Mouse (Mus musculus): ENCODE measurements around the gene Ppard. TPM values are rescaled to one million over a fixed set of nuclear protein-coding genes. Genes with fewer than 3 reads are reported as not detected.

Ppard gene
- polyA plus RNA-seq, 1 experiment from 2014 or later = 2.2 TPM

GRCm38 (mm10) chr17:28230486-28230885 lies 2.0 kb upstream of the Ppard start:
- Histone ChIP-seq H3K27ac (no peak overlapping the region), H3K36me3 (no peaks in the 10 kb centered on the region), H3K27me3 (replicated peaks) (peaks cover 3% of the 10 kb centered on the region; the same call in 1 of the 2 replicates), H3K4me2 (replicated peaks) (no peak overlapping the region), H3K4me3 (no peak overlapping the region), H3K9ac (no peak overlapping the region), H3K4me1 (peaks cover 16% of the 10 kb centered on the region), H3K9me3 (no peaks in the 10 kb centered on the region)
- ATAC-seq (ENCODE audit: low FRiP score, low read depth) = no peak
- 89% methylated on average over 6 of the region's 6 CpGs for WGBS

- H3K27ac ChIP-seq = no peak overlapping the region
- ATAC-seq (ENCODE audit: low FRiP score, low read depth) = no peak
- no peak overlapping the region for H3K9ac ChIP-seq
- no peaks in the 10 kb centered on the region for H3K9me3 ChIP-seq
- H3K27me3 ChIP-seq (replicated peaks) = peaks cover 3% of the 10 kb centered on the region; the same call in 1 of the 2 replicates
- no peak overlapping the region for H3K4me3 ChIP-seq
- H3K36me3 ChIP-seq = no peaks in the 10 kb centered on the region
- H3K4me1 ChIP-seq = peaks cover 9% of the 10 kb centered on the region
- no peak overlapping the region for H3K4me2 ChIP-seq (replicated peaks)
- 85% methylated on average over 18 of the region's 18 CpGs for WGBS
Observed at GRCm38 (mm10) chr17:28231026-28231736, 1.3 kb upstream of the Ppard start.

GRCm38 (mm10) chr17:28233091-28233731 lies 711 bp downstream of the Ppard start:
- Histone ChIP-seq H3K9me3 (no peaks in the 10 kb centered on the region), H3K36me3 (no peaks in the 10 kb centered on the region), H3K4me3 (peak overlapping the region; percentile 77), H3K27ac (no peak overlapping the region), H3K9ac (peak overlapping the region; percentile 76), H3K4me2 (replicated peaks) (peak overlapping the region; percentile 88), H3K4me1 (peaks cover 8% of the 10 kb centered on the region), H3K27me3 (replicated peaks) (peaks cover 3% of the 10 kb centered on the region; the same call in 1 of the 2 replicates)
- no peak; the same call in 1 of the 2 replicates for ATAC-seq (ENCODE audit: low FRiP score, low read depth)
- 4% methylated on average over 17 of the region's 17 CpGs for WGBS

- ATAC-seq (ENCODE audit: low FRiP score, low read depth) = no peak
- H3K4me1 ChIP-seq = peaks cover 8% of the 10 kb centered on the region
- no peak overlapping the region for H3K9ac ChIP-seq
- H3K27me3 ChIP-seq (replicated peaks) = no peaks in the 10 kb centered on the region; the same call in 1 of the 2 replicates
- H3K36me3 ChIP-seq = no peaks in the 10 kb centered on the region
- no peak overlapping the region for H3K27ac ChIP-seq
- H3K4me2 ChIP-seq (replicated peaks) = peak overlapping the region; percentile 10; the same call in 1 of the 2 replicates
- no peaks in the 10 kb centered on the region for H3K9me3 ChIP-seq
- no peak overlapping the region for H3K4me3 ChIP-seq
- WGBS = 86% methylated on average over 5 of the region's 5 CpGs
Observed at GRCm38 (mm10) chr17:28234641-28235040, 2.1 kb downstream of the Ppard start.

GRCm38 (mm10) chr17:28235982-28236635 lies 3.6 kb downstream of the Ppard start:
- no peak overlapping the region for H3K9ac ChIP-seq
- H3K36me3 ChIP-seq = no peaks in the 10 kb centered on the region; the same call in 1 of the 2 replicates
- no peak overlapping the region for H3K4me3 ChIP-seq
- ATAC-seq (ENCODE audit: low FRiP score, low read depth) = no peak
- WGBS = 86% methylated on average over 7 of the region's 7 CpGs
- H3K4me2 ChIP-seq (replicated peaks) = no peak overlapping the region
- no peaks in the 10 kb centered on the region for H3K9me3 ChIP-seq
- H3K27me3 ChIP-seq (replicated peaks) = no peaks in the 10 kb centered on the region; the same call in 1 of the 2 replicates
- H3K27ac ChIP-seq = no peak overlapping the region
- H3K4me1 ChIP-seq = peaks cover 8% of the 10 kb centered on the region

GRCm38 (mm10) chr17:28236636-28237015 lies 4.1 kb downstream of the Ppard start:
- 88% methylated on average over 4 of the region's 4 CpGs for WGBS
- H3K4me2 ChIP-seq (replicated peaks) = no peak overlapping the region
- H3K4me3 ChIP-seq = no peak overlapping the region
- no peak for ATAC-seq (ENCODE audit: low FRiP score, low read depth)
- H3K9ac ChIP-seq = no peak overlapping the region
- no peak overlapping the region for H3K27ac ChIP-seq
- peaks cover 8% of the 10 kb centered on the region for H3K4me1 ChIP-seq
- H3K9me3 ChIP-seq = no peaks in the 10 kb centered on the region
- no peaks in the 10 kb centered on the region; the same call in 1 of the 2 replicates for H3K36me3 ChIP-seq
- H3K27me3 ChIP-seq (replicated peaks) = no peaks in the 10 kb centered on the region; the same call in 1 of the 2 replicates

GRCm38 (mm10) chr17:28237362-28237761 lies 4.9 kb downstream of the Ppard start:
- no peak for ATAC-seq (ENCODE audit: low FRiP score, low read depth)
- H3K27ac ChIP-seq = no peak overlapping the region
- H3K4me2 ChIP-seq (replicated peaks) = no peak overlapping the region
- H3K27me3 ChIP-seq (replicated peaks) = no peaks in the 10 kb centered on the region; the same call in 1 of the 2 replicates
- H3K4me3 ChIP-seq = no peak overlapping the region
- H3K9ac ChIP-seq = no peak overlapping the region
- WGBS = 54% methylated on average over 5 of the region's 5 CpGs
- peaks cover 8% of the 10 kb centered on the region for H3K4me1 ChIP-seq
- H3K9me3 ChIP-seq = no peaks in the 10 kb centered on the region
- no peaks in the 10 kb centered on the region; the same call in 1 of the 2 replicates for H3K36me3 ChIP-seq

GRCm38 (mm10) chr17:28237874-28238273 lies 5.4 kb downstream of the Ppard start:
- Histone ChIP-seq H3K4me2 (replicated peaks) (no peak overlapping the region), H3K4me1 (peaks cover 7% of the 10 kb centered on the region), H3K9ac (no peak overlapping the region), H3K9me3 (no peaks in the 10 kb centered on the region), H3K27me3 (replicated peaks) (no peaks in the 10 kb centered on the region), H3K27ac (no peak overlapping the region), H3K36me3 (no peaks in the 10 kb centered on the region; the same call in 1 of the 2 replicates), H3K4me3 (no peak overlapping the region)
- no peak for ATAC-seq (ENCODE audit: low FRiP score, low read depth)
- 74% methylated on average over 6 of the region's 6 CpGs for whole genome bisulfite sequencing

- Histone ChIP-seq H3K9me3 (no peaks in the 10 kb centered on the region), H3K4me3 (no peak overlapping the region), H3K4me1 (peaks cover 16% of the 10 kb centered on the region), H3K4me2 (replicated peaks) (no peak overlapping the region), H3K27me3 (replicated peaks) (no peaks in the 10 kb centered on the region), H3K36me3 (no peaks in the 10 kb centered on the region; the same call in 1 of the 2 replicates), H3K9ac (no peak overlapping the region), H3K27ac (no peak overlapping the region)
- 94% methylated on average over 5 of the region's 5 CpGs for WGBS
- no peak for ATAC-seq (ENCODE audit: low FRiP score, low read depth)
Observed at GRCm38 (mm10) chr17:28240846-28241245, 8.3 kb downstream of the Ppard start.

- peaks cover 26% of the 10 kb centered on the region for H3K4me1 ChIP-seq
- H3K9me3 ChIP-seq = no peaks in the 10 kb centered on the region
- ATAC-seq (ENCODE audit: low FRiP score, low read depth) = no peak
- no peak overlapping the region for H3K4me2 ChIP-seq (replicated peaks)
- 96% methylated on average over 6 of the region's 6 CpGs for WGBS
- H3K9ac ChIP-seq = no peak overlapping the region
- H3K27ac ChIP-seq = no peak overlapping the region
- H3K36me3 ChIP-seq = no peaks in the 10 kb centered on the region; the same call in 1 of the 2 replicates
- H3K27me3 ChIP-seq (replicated peaks) = no peaks in the 10 kb centered on the region
- no peak overlapping the region for H3K4me3 ChIP-seq
Observed at GRCm38 (mm10) chr17:28242296-28242695, 9.8 kb downstream of the Ppard start.

GRCm38 (mm10) chr17:28244214-28244613 lies 11.7 kb downstream of the Ppard start:
- Histone ChIP-seq H3K9me3 (no peaks in the 10 kb centered on the region), H3K27ac (no peak overlapping the region), H3K4me3 (no peak overlapping the region), H3K36me3 (no peaks in the 10 kb centered on the region; the same call in 1 of the 2 replicates), H3K9ac (no peak overlapping the region), H3K4me2 (replicated peaks) (no peak overlapping the region), H3K27me3 (replicated peaks) (no peaks in the 10 kb centered on the region), H3K4me1 (peaks cover 33% of the 10 kb centered on the region)
- WGBS = 82% methylated on average over 6 of the region's 6 CpGs
- ATAC-seq (ENCODE audit: low FRiP score, low read depth) = no peak

GRCm38 (mm10) chr17:28244714-28245113 lies 12.2 kb downstream of the Ppard start:
- Histone ChIP-seq H3K27me3 (replicated peaks) (no peaks in the 10 kb centered on the region), H3K9me3 (no peaks in the 10 kb centered on the region), H3K9ac (no peak overlapping the region), H3K4me2 (replicated peaks) (0 out of 2 replicates have a peak overlapping the region, but pooled peaks have one; percentile 12), H3K36me3 (no peaks in the 10 kb centered on the region; the same call in 1 of the 2 replicates), H3K27ac (no peak overlapping the region), H3K4me3 (no peak overlapping the region), H3K4me1 (peaks cover 33% of the 10 kb centered on the region)
- ATAC-seq (ENCODE audit: low FRiP score, low read depth) = peak; percentile 48; the same call in 1 of the 2 replicates
- 46% methylated on average over 6 of the region's 6 CpGs for WGBS
